Mouse (Mus musculus): Measurements from ENCODE around the gene Ctc1.
"Not testable (repeated sequence)": the region's sequence is repeated elsewhere in the genome, so short reads cannot be mapped to it uniquely, and the experiment has no call there.

The Ctc1 gene

DNA sequence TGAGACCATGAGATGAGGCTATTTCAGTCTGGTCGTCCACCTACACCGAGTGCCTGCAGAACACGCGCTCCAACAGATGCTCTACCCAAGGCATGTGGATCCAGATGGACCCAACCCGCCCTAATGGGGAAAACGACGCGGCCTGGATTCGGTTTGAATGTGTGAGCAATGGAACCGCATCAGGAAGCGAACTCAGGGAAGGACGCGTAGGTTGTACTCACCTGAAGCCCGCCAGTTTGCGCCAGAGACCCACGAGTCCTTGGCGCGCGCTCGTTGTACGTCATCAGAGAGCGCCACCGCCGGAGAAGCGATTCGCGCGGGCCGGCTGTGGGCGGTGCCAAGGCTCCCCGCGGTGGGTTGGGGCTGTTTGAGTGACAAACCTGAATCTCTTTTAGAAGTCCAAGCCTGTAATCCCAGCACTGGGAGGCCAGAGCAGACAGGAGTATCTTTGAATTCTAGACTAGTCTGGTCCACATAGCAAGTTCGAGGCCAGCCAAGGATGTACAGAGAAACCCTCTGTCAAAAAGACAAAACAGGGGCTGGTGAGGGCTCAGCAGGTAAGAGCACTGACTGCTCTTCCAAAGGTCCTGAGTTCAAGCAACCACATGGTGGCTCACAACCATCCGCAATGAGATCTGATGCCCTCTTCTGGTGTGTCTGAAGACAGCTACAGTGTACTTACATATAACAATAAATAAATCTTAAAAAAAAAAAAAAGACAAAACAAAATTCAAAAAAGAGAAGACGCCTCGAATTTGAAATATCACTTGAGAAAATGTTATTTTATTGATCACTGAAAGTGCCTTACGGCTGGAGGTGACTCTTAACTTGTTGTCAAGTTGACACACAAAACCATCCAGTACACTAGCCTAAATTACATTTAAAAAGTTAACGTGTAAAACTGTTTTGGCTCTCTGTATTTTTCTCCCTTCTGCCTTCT lies 7.3 kb upstream of the Ctc1 start, which contains the start of gene Pfas:
Pfas (minus strand) TSS at position 279 of the 940 bp plus-strand sequence.
- in situ Hi-C loops (cut with MseI, MboI): no loop called here

DNA sequence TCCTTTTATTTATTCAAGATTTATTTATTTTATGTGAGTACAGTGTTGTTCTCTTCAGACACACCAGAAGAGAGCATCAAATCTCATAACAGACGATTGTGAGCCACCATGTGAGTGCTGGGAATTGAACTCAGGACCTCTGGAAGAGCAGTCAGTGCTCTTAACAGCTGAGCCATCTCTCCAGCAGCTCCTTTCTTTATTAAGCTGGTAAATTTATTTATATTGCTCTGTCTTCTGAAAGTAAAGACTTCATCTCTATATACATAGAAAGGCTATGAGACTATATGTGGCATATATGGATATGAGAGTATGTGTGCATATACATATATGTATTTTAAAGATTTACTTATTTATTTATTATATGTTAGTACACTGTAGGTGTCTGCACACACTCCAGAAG lies 6.2 kb upstream of the Ctc1 start:
- in situ Hi-C loops (cut with MseI, MboI): no loop called here

DNA sequence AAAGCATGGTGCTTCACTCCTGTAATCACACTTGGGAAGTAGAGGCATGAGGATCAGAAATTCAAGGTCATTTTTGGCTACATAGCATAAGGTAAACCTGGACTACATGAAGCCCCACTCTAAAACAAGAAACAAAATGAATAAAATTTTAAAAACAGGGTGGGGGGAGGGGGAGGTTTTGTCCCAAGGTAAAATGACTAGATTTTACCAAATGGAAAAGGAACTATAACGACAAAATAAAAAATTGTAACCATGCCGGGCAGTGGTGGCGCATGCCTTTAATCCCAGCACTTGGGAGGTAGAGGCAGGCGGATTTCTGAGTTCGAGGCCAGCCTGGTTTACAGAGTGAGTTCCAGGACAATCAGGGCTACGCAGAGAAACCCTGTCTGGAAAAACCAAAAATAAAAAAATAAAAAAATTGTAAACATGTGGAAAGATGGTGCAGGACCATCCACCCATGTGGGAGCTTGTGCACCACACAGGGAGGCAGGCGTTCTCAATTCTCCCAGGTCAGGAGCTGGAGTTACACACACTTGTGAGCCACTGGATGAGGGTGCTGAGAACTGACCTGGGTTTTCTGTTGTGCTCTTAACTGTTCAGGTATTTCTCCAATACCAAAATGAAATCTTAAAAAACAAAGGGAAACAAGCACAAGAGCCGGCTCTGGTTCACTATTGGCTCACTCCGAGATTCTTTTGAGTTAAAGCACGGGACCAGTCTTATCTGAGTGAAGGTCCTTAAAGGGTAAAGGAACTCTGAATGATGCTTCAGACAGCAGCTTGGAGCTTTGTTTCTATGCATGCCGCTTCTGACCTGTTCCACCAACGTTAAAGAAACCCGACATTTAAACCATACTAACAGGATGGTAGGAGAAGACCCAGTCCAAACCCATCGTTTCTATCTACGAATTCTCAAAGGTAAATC lies 5.0 kb upstream of the Ctc1 start:
- in situ Hi-C loops (cut with MseI, MboI): no loop called here

DNA sequence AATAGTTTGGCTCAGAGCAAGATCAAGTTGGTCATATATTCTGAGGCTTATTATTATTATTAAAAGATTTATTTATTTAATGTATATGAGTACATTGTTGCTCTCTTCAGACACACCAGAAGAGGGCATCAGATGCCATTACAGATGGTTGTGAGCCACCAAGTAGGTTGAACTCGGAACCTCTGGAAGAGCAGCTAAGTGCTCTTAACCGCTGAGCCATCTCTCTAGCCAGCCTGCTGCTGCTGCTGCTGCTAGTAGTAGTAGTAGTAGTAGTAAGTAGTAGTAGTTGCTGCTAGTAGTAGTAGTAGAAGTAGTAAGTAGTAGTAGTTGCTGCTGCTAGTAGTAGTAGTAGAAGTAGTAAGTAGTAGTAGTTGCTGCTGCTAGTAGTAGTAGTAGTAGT lies 4.3 kb upstream of the Ctc1 start:
- in situ Hi-C loops (cut with MseI, MboI): not testable (repeated sequence)

DNA sequence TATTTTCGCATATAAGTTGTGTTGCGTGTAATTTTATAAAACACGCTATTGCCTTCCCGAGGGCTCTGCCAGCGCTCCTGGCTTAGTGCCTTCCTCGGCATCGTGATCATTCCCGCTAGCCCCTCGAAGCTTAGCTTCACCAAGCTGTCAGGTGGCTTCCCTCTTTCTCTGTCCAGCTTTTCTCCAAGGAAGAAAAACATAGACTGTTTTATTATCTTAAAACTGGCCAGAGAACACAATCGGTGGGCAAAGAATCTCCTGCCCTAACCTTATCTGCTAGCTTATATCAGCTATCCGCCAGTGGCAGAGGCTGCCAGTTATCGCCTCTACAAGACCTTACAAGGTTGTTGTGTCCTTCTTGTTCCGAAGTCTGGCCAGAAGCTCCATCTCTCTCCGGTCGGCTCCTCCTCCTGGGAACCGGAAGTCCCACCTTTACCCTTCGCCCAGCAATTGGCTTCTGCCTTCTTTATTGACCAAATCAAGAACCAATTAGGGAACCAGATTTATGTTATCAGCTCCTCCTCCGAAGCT lies 3.6 kb upstream of the Ctc1 start:
- in situ Hi-C loops (cut with MseI, MboI): no loop called here

DNA sequence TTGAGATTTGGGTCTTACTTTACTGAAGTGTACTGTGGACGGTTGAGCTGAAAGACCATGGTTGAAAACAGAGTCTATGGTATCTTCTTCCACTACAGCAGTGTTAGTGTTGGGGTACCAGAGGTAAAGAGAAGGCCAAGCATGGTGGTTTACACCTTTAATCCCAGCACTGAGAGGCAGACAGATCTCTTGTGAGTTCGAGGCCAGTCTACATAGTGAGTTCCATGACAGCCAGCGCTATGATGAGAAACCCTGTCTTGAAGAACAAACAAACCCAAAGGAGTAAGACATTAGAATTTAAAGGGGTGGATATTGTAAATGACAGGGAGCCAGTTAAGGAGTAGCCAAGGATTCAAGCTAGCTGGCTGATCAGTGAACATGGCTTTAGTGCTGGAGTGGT lies 1.0 kb downstream of the Ctc1 start:
- in situ Hi-C loops (cut with MseI, MboI): no loop called here

DNA sequence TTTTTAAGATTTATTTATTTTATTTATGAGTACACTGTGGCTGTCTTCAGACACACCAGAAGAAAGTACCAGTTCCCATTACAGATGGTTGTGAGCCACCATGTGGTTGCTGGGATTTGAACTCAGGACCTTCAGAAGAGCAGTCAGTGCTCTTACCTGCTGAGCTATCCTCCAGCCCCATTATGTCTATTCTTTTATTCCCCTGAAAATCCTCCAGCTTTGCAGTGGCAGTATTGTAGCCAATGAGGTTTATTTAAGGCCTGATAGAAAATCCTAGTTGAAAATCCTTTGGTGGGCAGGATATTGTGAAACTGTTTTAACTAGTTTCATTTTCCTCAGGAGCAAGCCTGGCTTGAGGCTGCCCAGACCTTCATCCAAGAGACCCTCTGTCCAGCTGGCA lies 5.0 kb downstream of the Ctc1 start:
- in situ Hi-C loops (cut with MseI, MboI): no loop called here

DNA sequence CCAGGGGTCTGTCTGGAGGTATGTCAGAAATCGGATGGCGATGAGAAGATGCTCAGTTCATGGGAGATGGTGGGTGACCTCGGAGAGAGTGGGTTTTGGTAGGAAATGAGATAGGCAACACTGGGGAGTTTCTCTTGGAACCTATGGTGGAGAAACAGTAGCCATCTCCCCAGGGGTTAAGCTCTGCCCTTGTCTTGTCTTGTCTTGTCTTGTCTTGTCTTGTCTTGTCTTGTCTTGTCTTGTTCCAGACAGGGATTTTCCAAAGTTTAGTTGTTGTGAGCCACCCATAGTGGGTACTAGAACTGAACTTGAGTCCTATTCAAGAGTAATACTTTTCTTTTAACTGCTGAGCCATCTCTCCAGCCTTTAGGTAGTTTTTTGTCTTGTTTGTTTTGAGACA lies 10.9 kb downstream of the Ctc1 start:
- in situ Hi-C loops (cut with MseI, MboI): no loop called here

DNA sequence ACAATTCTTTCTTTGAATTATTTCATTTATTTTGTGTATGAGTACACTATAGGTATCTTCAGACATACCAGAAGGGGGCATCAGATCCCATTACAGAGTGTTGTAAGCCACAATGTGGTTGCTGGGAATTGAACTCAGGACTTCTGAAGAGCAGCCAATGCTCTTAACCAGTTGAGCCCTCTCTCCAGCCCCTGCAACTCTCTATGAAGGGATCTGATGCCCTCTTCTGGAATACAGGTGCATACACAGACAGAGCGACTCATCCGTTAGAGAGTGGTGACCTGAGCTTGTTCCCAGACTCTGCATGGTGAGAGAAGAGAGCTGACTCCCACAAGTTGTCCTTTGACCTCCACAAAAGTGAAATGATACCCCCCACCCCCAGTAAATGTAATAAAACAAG lies 13.1 kb downstream of the Ctc1 start:
- in situ Hi-C loops (cut with MseI, MboI): no loop called here

DNA sequence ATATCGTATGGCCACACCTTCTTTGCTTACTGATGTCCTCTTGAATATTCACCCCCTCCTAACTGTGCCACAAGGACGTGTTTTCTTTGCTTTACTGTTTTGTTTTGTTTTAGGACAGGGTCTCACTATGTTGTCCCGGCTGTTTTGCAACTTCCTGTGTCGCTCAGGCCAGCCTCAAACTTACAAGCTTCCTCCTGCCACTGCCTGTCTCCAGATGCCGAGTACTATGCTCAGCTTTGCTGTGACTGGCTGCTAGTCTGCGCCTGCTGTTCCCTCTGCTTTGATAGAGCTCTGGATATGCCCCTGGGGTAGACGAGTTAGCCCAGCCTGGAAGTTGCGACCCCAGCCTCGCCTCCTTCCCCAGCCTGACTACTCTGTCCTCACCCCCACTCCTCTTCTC lies 17.8 kb downstream of the Ctc1 start:
- in situ Hi-C loops (cut with MseI, MboI): no loop called here

DNA sequence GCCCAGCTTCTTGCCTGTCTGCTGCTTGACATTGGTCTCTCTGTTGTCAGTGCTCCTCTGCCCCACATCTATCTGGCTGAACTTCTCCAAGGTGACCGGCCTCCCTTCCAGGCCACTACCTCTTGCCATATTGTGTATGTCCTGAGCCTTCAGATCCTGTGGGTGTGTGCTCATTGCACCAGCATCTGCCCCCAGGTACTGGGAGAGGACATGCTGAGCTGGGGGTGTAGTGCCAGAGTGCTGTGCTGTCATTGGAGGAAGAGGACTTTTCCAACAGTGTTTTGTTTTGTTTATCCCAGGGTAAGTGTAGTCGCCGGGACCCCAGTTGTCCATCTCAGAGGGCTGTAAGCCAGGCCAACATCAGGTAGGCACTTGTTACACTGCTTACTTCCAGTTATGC lies 18.9 kb downstream of the Ctc1 start:
- in situ Hi-C loops (cut with MseI, MboI): no loop called here

DNA sequence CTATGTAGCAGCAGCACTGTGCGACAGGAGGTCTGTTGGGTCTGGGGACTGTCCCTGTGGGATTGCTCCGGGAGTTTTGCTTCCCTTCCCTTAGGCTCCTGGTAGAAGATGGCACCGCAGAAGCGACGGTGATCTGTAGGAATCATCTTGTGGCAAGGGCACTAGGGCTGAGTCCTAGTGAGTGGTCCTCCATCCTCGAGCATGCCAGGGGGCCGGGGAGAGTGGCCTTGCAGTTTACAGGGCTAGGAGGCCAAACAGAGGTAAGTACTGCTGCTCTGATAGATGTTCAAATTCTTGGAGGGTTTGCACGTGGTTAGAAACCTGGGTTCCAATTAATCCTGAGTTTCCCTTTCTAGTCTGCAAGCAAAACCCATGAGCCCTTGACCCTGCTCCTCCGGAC lies 19.7 kb downstream of the Ctc1 start:
- in situ Hi-C loops (cut with MseI, MboI): no loop called here

DNA sequence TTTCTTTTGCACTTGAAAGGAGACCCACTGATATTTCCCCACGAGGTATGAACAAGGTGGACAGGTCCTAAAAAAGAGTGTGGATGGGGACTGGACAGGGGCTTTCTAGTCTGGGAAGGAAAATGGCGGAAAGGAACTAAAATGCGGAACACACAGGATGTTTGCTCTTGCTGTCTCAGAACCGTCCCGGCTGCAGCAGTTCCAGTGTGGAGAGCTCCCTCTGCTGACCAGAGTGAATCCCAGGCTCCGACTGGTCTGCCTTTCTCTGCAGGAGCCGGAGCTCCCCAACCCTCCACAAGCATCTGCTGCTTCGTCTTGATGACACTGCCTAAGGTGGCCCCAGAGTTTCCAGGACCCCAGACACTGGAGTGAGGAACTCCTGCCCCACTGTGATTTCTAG lies 20.1 kb downstream of the Ctc1 start:
- in situ Hi-C loops (cut with MseI, MboI): no loop called here

DNA sequence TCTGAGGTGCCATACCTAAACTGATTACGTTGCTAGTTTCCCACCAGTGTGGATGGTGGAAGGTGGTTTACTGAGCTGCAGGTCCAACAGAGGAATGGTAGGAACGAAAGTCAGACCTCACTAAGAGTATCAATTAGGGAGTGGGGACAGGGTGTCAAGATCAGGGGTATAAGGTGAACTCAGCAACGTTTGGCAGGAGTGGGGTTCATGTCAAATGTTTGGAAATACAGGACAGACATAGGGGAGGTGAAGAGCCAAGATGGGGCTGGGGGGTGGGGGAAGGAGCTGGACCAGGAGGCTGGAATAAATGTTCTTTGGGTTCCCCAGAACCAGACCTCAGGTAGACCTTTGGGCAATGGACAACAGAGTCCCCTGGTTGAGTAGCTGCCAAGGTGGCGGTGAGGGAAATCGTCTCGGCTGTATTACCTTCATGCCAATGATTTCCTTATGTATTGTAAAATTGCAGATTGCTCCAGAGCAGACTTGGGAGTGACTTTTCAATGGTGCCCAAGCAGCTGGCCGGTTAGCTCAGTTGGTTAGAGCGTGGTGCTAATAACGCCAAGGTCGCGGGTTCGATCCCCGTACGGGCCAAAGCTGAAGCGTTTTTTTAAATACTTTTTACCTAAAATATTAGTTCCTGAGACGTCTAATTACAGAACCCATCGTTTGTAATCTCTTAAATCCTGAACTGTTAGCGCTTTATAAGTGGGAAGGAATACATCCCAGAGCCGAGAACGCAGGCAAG lies 20.9 kb downstream of the Ctc1 start:
- in situ Hi-C loops (cut with MseI, MboI): no loop called here

DNA sequence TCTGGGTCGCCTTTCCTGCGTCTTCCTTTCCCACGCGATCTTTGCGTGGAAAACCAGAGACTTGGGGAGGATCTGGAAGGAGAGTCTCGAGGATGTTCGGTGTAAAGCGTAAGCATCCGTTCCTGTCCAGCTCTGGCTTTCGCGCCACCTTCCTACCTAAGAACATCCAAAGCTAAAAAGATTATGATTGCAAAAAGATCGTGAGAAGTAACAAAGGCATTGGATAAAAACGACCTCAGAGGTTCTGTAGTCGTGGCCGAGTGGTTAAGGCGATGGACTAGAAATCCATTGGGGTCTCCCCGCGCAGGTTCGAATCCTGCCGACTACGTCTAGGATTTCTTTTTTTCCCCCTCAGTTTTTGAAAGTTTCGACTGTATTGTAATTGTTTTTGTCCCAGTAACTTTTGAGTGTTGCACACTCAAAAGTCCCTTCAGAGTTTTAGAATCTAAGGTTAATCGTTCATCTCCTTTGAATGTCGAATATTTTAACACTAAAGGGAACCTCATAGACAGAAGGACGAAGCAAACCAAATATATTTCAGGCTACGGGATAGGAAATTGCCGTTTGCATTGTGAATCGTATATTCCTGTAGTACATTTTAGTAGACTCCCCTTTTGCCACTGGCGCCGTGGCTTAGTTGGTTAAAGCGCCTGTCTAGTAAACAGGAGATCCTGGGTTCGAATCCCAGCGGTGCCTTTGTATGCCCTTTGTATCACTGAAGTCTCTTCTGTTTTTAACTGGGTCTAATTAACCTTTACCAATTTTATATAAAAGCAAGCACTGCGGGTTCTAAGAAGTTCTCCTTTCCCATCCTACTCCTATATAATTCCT lies 21.7 kb downstream of the Ctc1 start:
- in situ Hi-C loops (cut with MseI, MboI): no loop called here

DNA sequence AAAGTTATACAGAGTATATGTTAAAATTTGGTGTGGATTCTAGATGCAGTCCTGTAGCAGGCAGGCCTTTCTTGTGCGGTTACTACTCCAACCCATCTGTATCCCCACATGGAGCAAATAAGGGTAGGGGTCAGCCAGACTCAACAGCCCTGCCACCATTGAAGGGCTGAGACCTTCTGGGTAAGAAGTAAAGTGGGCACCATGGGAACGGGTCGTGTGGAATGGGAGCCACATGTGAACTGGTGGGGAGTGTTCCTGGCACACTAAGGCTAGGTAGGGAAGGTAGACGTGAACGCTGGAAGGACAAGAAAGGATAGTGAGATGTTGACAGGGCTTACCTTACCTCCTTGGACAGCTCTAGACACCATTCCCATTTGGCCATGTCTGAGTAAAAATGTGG lies 22.5 kb downstream of the Ctc1 start:
- in situ Hi-C loops (cut with MseI, MboI): no loop called here

DNA sequence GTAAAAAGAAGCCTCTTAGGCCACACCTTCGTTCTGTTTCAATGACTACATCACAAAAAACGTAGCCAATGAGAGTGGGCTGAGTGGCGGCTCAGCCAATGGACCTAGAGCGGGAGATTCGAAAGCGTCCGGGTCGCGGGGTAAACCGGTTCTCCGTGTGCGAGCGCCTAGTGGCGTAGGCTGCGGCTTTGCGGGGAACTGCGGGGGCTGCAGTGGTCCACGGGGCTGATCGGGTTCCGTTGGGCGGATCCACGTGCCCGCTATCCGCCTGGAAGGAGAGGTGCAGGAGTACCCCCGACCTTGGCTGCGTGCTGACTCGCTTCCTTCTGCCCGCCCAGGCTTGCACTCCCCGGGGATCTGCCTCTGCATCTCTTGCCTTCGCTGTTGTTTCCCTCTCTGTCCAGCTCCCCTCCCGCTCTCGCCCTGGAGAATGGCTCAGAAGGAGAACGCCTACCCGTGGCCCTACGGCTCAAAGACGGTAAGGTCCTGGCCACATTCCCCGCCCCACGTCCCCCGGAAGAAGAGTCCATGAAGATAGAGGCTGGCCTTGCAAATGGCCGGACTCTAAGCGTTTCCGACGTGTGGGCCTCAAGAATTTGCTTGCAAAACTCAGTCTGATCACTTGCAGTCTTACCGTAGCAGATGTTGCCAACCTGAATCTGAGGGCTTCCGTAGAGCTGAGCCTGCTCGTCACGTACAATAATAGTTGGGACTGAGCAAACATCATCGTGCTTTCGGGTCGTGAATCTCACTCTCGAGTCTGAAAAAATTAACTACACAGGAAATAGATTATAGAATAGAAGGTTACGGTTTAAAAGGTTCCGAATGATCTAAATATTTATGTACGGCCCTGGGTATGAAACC lies 30.1 kb downstream of the Ctc1 start, which contains the start of gene Aurkb:
Aurkb (plus strand) TSS at position 117 of the 864 bp plus-strand sequence.
- in situ Hi-C loops (cut with MseI, MboI): no loop called here

DNA sequence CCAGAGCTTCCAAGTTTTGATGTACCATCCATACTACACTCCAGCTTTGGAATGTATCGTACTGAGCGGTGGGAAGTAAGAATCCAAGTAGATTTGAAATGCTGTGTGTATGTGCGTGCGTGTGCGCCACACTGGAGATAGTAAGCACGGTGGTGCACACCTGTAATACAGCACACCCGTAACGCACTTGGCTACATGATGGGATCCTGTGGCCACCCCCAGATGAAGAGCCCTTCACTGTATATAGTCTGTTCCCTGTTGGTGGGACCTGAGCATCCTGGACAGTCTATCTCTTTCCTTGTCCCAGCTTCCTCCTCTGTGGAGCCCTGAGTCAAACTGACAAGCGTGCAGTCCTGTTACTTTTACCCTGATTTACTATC lies 30.7 kb downstream of the Ctc1 start:
- in situ Hi-C loops (cut with MseI, MboI): no loop called here

DNA sequence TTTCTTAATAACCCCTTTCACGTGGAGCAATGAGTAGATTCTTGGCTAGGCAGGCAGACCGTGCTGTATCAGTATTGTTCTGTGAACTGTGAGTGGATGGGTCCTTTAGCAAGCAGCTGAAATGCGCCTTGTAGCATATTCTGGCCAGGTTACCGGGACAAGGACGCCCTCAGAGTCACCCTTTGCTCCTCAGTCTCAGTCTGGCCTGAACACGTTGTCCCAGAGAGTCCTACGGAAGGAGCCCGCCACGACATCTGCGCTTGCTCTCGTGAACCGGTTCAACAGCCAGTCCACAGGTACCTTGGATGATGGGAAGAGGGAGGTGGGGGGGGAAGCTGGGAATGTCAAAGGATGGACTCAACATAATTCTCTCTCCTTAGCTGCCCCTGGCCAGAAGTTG lies 31.9 kb downstream of the Ctc1 start:
- in situ Hi-C loops (cut with MseI, MboI): no loop called here

DNA sequence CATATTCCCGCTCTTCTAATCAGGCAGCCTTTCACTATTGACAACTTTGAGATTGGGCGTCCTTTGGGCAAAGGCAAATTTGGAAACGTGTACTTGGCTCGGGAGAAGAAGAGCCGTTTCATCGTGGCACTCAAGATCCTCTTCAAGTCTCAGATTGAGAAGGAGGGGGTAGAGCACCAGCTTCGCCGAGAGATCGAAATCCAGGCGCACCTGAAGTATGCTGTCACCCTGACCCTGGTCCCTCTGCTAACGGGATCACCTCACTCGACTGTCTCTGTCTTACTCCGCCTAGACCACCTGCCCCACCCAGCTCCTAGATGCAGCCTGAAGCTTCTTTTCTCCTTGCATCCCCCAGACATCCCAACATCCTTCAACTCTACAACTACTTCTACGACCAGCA lies 32.4 kb downstream of the Ctc1 start:
- in situ Hi-C loops (cut with MseI, MboI): no loop called here
